Mouse (Mus musculus) left cerebral cortex, adult 2 months (tissue): ENCODE results near the gene Nlk. TPM values are rescaled to one million over a fixed set of nuclear protein-coding genes. Genes with fewer than 3 reads are reported as not detected.

Experiments
- DNase-seq, 2 experiments: peaks; one replicate each; pipeline ENCODE4 v3.0.0; 2021 to 2022; ENCODE audit warnings: low spot score in 2 of 2, mixed read lengths in 1 of 2; ENCODE audit errors: extremely low spot score in 1 of 2
- H3K27ac ChIP-seq: fragments of 200-600 bp; 2 replicates; pipeline ENCODE4 v1.8.1; 2022
- H3K4me3 ChIP-seq: fragments of 200-600 bp; 2 replicates; pipeline ENCODE4 v1.8.1; 2022
- CTCF ChIP-seq: fragments of 200-600 bp; IDR thresholded peaks from 2 replicates; pipeline ENCODE4 v1.8.1; 2022; ENCODE audit warnings: antibody characterized with exemption, mild to moderate bottlenecking, moderate library complexity
- intact Hi-C: fragments of 180-260 bp; cut with DNase I; formaldehyde crosslinking; loops from one replicate; pipeline ENCODE4 v1.15.1; 2025
- long read RNA-seq, 2 experiments: library from polyadenylated mRNA; stranded (forward); transcript quantifications; one replicate each; pipeline ENCODE4 v2.0.0; 2021; ENCODE audit warnings: borderline mapping rate in 2 of 2
- total RNA-seq, 2 experiments: library from RNA; stranded (reverse); gene quantifications; 2 replicates each; pipeline ENCODE4 v1.2.3; 2021

Gene Nlk
- total RNA-seq: 100 to 1,000 TPM; 115 to 118 TPM
- long read RNA-seq, experiment 1, full-length matches to known transcripts: 32 of 39 reads
- long read RNA-seq, experiment 1, partial matches to known transcripts: 1 of 39 reads
- long read RNA-seq, experiment 1, other reads (novel, unspliced or antisense): 6 of 39 reads
- long read RNA-seq, experiment 2, full-length matches to known transcripts: 17 of 24 reads
- long read RNA-seq, experiment 2, partial matches to known transcripts: 4 of 24 reads
- long read RNA-seq, experiment 2, other reads (novel, unspliced or antisense): 3 of 24 reads

- Histone ChIP-seq H3K27ac (peak within 1 kb of the TSS; percentile 96), H3K4me3 (peak within 1 kb of the TSS; percentile 77)
- intact Hi-C loops: loop anchor here (2.0 to 5.0 kb wide), 3 partner anchors 96 to 135 kb away; partner anchors contain the start of gene Lyrm9
- TF ChIP-seq CTCF: no peak
- DNase-seq: peak; percentile 98 to 100
These were observed at the start of gene Nlk for GRCm38 (mm10) chr11:78696777-78697752. Nlk (minus strand) TSS chr11:78697373.

- DNase-seq: no peak
- Histone ChIP-seq H3K4me3 (no peak overlapping the region), H3K27ac (peak overlapping the region; percentile 16; the same call in 1 of the 2 replicates)
- intact Hi-C loops: no loop called here
- no peak for TF ChIP-seq CTCF
These were observed 49.1 kb upstream of the Nlk start for GRCm38 (mm10) chr11:78746264-78746663.

DNA sequence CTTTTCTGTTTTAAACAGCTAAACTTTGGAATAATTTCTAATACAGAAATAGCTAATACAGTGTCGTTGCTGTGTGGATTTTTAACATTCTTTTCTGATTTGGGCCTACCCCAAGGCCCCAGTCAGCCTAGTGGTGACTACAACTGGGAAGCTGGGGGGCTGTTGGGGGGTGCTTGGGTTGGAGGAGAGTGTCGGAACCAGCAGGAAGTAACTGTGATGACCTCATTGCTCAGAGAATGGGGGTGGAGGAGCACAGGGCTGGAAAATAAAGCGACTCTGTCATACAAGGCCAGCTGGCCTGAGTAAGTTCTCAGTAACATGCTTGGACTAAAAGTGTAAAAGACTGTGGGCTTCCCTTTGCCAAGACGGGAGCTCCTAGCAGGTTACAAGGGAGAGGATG lies 48.3 kb upstream of the Nlk start:
- Histone ChIP-seq H3K27ac (0 out of 2 replicates have a peak overlapping the region, but pooled peaks have one; percentile 16), H3K4me3 (no peak overlapping the region)
- intact Hi-C loops: no loop called here
- DNase-seq: no peak
- no peak for TF ChIP-seq CTCF

DNA sequence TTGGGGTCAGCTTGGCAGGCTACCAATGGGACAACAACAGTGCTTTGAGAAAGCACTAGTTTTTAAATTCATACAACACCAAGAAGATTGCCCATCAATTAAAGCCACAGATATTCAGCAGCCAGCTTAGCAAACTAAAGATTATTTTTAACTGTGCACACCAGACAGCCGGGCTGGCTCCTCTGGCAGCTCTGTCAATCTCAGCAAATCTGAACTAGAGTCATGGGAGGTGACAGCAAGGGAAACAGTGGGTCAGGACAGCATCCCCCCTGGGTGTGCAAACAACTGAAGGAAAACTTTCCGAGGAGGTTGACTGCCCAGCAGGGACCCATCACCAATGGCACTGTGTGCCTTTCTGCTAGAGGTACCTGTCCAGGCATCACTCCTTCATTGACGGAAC lies 45.3 kb upstream of the Nlk start:
- no peak for DNase-seq
- no peak for TF ChIP-seq CTCF
- H3K27ac ChIP-seq: no peak overlapping the region
- no peak overlapping the region for H3K4me3 ChIP-seq
- intact Hi-C loops: no loop called here

DNA sequence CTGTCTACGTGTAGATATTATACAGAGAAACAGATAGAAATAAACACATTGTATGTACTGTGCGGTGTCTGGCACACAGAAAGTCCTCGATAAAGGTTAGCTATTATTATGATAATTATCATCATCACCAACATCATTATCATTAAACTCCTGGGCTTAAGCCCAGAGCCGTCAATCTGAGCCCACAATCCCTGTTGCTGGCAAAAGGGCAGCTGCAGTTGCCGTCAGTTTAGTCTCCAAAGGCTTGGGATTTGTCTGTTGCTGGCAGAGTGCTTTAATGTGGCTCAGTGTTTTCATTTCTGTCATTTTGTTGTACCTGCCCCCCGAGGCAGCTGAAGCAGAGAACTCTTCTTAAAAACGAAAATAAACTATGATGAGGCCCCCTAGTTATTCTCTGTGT lies 44.8 kb upstream of the Nlk start:
- no peak for TF ChIP-seq CTCF
- intact Hi-C loops: no loop called here
- no peak overlapping the region for H3K27ac ChIP-seq
- DNase-seq: no peak
- H3K4me3 ChIP-seq: no peak overlapping the region

DNA sequence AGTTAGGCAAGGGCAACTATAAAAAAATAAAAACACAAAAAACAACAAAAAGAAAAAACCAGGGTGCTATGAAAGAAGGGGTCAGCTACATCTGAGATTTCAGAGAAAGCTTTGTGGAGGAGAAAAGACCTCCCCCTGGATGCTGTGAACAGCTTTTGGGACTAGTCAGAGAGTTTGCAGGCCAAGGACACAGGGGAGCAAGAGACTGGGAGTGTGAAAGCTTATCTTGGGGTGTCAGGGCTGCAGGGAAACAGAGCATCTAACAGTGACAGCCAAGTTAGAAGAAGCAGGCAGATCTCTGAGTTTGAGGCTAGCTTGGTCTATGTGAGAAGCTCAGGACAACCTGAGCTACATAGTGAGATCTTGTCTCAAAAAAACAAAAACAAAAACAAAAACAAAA lies 42.2 kb upstream of the Nlk start:
- intact Hi-C loops: no loop called here
- TF ChIP-seq CTCF: no peak
- no peak for DNase-seq
- no peak overlapping the region for H3K27ac ChIP-seq
- H3K4me3 ChIP-seq: no peak overlapping the region

DNA sequence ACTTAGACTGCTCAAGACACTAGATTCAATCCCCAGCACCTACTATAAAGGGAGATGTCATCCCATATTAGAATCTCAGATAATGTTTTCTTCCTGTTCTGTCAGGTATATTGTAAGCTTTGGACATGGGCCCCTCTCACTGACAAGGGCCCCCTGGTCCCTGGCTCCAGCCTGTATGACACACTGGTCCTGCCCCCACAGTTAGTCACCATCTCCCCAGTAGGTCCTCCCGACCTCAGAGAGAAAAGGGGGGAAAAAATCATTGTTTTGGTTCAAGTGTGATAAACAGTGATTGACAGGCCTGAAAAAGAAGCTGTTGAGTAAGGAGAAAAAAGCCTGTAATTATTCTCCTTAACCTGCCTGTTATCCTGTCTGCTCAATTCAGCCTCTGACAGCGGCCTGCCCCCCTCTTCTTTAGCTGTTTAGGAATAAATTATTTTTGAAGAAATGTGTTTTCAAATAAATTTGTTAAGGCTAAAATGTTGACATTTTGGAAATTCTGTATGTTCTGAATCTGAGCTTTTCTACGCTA lies 39.8 kb upstream of the Nlk start:
- no peak overlapping the region for H3K27ac ChIP-seq
- intact Hi-C loops: no loop called here
- TF ChIP-seq CTCF: no peak

GRCm38 (mm10) chr11:78735168-78735567 lies 38.0 kb upstream of the Nlk start:
- TF ChIP-seq CTCF: no peak
- Histone ChIP-seq H3K27ac (no peak overlapping the region), H3K4me3 (no peak overlapping the region)
- no peak for DNase-seq
- intact Hi-C loops: no loop called here

More for the DNA sequence above, 39.8 kb upstream of the Nlk start:
- H3K4me3 ChIP-seq: no peak overlapping the region
- DNase-seq: no peak

GRCm38 (mm10) chr11:78732619-78733018 lies 35.4 kb upstream of the Nlk start:
- TF ChIP-seq CTCF: no peak
- no peak overlapping the region for H3K4me3 ChIP-seq
- no peak for DNase-seq
- intact Hi-C loops: no loop called here
- H3K27ac ChIP-seq: no peak overlapping the region

DNA sequence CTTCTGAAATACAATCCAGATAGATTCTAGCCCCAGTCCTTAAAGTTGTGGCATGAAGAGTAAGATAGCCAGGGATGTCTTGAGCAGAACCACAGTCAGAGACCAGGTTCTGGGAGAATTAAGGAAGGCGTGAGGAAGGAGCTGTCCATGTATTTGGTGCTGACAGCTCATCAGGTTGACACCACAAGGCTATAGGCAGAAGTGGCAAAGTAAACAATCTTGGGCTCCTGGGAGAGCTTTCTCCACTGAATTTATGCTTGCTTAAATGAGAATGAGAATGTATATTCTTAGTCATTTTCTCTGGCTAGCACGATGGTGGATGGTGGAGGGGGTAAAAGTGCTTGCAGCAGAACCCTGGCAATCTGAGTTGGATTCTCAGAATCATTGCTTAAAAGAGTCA lies 33.7 kb upstream of the Nlk start:
- TF ChIP-seq CTCF: no peak
- intact Hi-C loops: no loop called here
- DNase-seq: no peak
- H3K4me3 ChIP-seq: no peak overlapping the region
- H3K27ac ChIP-seq: peak overlapping the region; percentile 56; the same call in 1 of the 2 replicates

- intact Hi-C loops: loop anchor here (5.0 kb wide), 1 partner anchor 44 kb away; no protein-coding TSS in a partner anchor
- no peak overlapping the region for H3K4me3 ChIP-seq
- no peak overlapping the region; the same call in 1 of the 2 replicates for H3K27ac ChIP-seq
- TF ChIP-seq CTCF: no peak
- DNase-seq: no peak
These were observed 30.9 kb upstream of the Nlk start for GRCm38 (mm10) chr11:78728041-78728440.

DNA sequence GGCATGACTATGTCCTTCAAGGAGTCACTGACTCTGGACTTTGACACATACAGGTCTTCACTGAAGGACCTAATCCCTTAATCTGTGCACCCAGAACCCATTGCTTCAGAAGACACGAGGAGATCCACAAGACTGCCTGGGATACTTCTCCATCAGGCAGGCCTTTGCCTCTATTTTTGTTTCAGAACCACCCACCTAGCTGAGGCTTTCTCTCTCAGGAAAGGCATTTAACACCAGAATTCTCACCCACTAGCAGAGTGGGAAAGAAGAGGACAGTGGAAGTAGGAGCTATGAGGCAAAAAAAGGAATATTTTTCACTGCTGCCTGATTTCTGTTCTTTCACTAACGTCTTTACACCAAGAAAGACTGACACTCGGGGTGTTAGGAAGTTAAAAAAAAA lies 29.2 kb upstream of the Nlk start:
- Histone ChIP-seq H3K27ac (peak overlapping the region; percentile 92), H3K4me3 (no peak overlapping the region)
- intact Hi-C loops: loop anchor here (1.0 to 5.0 kb wide), 5 partner anchors 24 to 79 kb away; no protein-coding TSS in a partner anchor
- no peak for TF ChIP-seq CTCF
- DNase-seq: peak in 1 of 2 experiments; percentile 38
